Mouse (Mus musculus) cerebellum, adult 2 months (tissue): ENCODE measurements at regions not wholly inside any gene's neighbourhood (a gene's known extent, or its start where the extent isn't known, plus 50 kb on each side); places are given as distances from the start of the nearest gene placed in this dataset.

ENCODE experiments used
- CTCF ChIP-seq: fragments of 200-500 bp; IDR thresholded peaks from 2 replicates; pipeline ENCODE4 v1.5.1; 2011; ENCODE audit warnings: low read depth, mild to moderate bottlenecking, control low read depth, low read length, moderate library complexity, borderline replicate concordance; ENCODE audit not compliant: insufficient read depth
- POLR2A ChIP-seq: fragments of 200-500 bp; IDR thresholded peaks from 2 replicates; pipeline ENCODE4 v1.6.1; 2011; ENCODE audit warnings: low read length, control low read depth, borderline replicate concordance; ENCODE audit not compliant: insufficient read depth

- no peak for TF ChIP-seq POLR2A
- no peak for TF ChIP-seq CTCF
Observed at GRCm38 (mm10) chr2:106547117-106547516, 146.0 kb upstream of the Mpped2 start.
